Mouse (Mus musculus): ENCODE results near the gene Ccser1.

DNA sequence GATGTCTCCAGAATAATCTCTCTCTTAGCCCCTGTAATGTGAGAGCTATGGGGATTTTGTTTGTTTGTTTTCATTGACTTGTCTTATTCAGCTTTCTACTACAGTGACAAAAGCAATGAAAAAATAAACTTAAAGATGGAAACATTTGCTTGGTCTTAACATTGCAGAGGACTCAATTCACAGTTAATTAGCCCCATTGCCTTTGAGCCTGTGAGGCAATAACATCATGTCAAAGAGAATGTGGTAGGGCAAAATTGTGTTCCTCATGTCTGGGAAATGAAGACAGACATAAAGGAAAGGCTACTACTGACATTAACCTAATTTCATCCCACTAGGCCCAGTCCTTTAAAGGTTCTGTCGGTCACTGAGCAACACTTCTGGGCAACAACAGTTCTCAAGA is 484.4 kb downstream of the Ccser1 start:
- no peak for TF ChIP-seq CTCF (IDR thresholded peaks at IDR 0.05; ENCODE audit: low read depth, low read length)
- no peak for TF ChIP-seq POLR2A (IDR thresholded peaks at IDR 0.05; ENCODE audit: borderline replicate concordance, low read depth, low read length)

All from bone marrow macrophage, adult 2 months (primary cell).